Mouse (Mus musculus) C2C12 (cell line): ENCODE data around the gene Ptbp2. TPM values are rescaled to one million over a fixed set of nuclear protein-coding genes. Genes with fewer than 3 reads are reported as not detected.

Source experiments
- H3K27me3 ChIP-seq: one replicate; pipeline ENCODE4 v1.6.1; 2011; ENCODE audit not compliant: control insufficient read depth, insufficient read depth, insufficient read length
- H3K36me3 ChIP-seq: one replicate; pipeline ENCODE4 v1.6.1; 2011; ENCODE audit not compliant: control insufficient read depth, insufficient read depth
- H3K4me3 ChIP-seq: one replicate; pipeline ENCODE4 v1.5.1; 2011; ENCODE audit warnings: mild to moderate bottlenecking, control low read depth; ENCODE audit not compliant: poor library complexity, insufficient read depth, severe bottlenecking
- H3K79me2 ChIP-seq: one replicate; pipeline ENCODE4 v1.6.1; 2011; ENCODE audit not compliant: control insufficient read depth, insufficient read depth
- H3K79me3 ChIP-seq: one replicate; pipeline ENCODE4 v1.6.1; 2011; ENCODE audit warnings: low read depth, control low read depth
- H3ac ChIP-seq: one replicate; pipeline ENCODE3; 2011; ENCODE audit warnings: low read depth; ENCODE audit not compliant: control insufficient read depth, insufficient read length
- CEBPB ChIP-seq: IDR thresholded peaks from one replicate; pipeline ENCODE4 v1.6.1; 2011; ENCODE audit warnings: low read depth, mild to moderate bottlenecking, control low read depth, moderate library complexity
- CTCF ChIP-seq: IDR thresholded peaks from one replicate; pipeline ENCODE4 v1.5.1; 2011; ENCODE audit not compliant: control insufficient read depth, insufficient read depth, insufficient read length
- FOSL1 ChIP-seq: IDR thresholded peaks from one replicate; pipeline ENCODE4 v1.8.0; 2011; ENCODE audit warnings: mild to moderate bottlenecking, low read length; ENCODE audit not compliant: poor library complexity, insufficient read depth, severe bottlenecking
- MAX ChIP-seq: IDR thresholded peaks from one replicate; pipeline ENCODE4 v1.6.1; 2011; ENCODE audit warnings: mild to moderate bottlenecking, control low read depth
- MYOD1 ChIP-seq: IDR thresholded peaks from one replicate; pipeline ENCODE4 v1.6.1; 2011; ENCODE audit warnings: low read depth; ENCODE audit not compliant: control insufficient read depth, insufficient read length
- MYOG ChIP-seq: IDR thresholded peaks from one replicate; pipeline ENCODE4 v1.6.1; 2011; ENCODE audit not compliant: control insufficient read depth, insufficient read length; ENCODE audit errors: extremely low read depth
- USF1 ChIP-seq: IDR thresholded peaks from one replicate; pipeline ENCODE4 v1.6.1; 2011; ENCODE audit warnings: low read depth, mild to moderate bottlenecking, control low read depth, moderate library complexity
- long read RNA-seq, 2 experiments: library from polyadenylated mRNA; unstranded; transcript quantifications; one replicate each; pipeline ENCODE4 v2.0.0; 2019 to 2020
- polyA plus RNA-seq: library from polyadenylated mRNA; unstranded; fragments of >200 nt; fragmentation: generic; extraction: Trizol; gene quantifications from one replicate; pipeline ENCODE4 v1.2.1, GENCODE M21; 2012; ENCODE audit warnings: missing spikeins

Ptbp2 gene
- 11.8 TPM for polyA plus RNA-seq
- long read RNA-seq, experiment 1, partial matches to known transcripts = 2 of 16 reads
- long read RNA-seq, experiment 1, other reads (novel, unspliced or antisense) = 6 of 16 reads
- long read RNA-seq, experiment 2, transcript Ptbp2-213 (14 exons, 3,777 nt) = minor isoform, 79 of 251 reads
- long read RNA-seq, experiment 2, transcript Ptbp2-201 (14 exons, 3,364 nt) = major isoform, 90 of 251 reads
- long read RNA-seq, experiment 2, partial matches to known transcripts = 5 of 251 reads
- long read RNA-seq, experiment 2, other reads (novel, unspliced or antisense) = 76 of 251 reads

GRCm38 (mm10) chr3:119784366-119784765, at the start of gene Ptbp2:
Ptbp2 (minus strand) TSS chr3:119784466.
- Histone ChIP-seq H3K27me3 (no peaks in the 10 kb centered on the region), H3K79me2 (peaks cover 34% of the 10 kb centered on the region), H3ac (peak within 1 kb of the TSS; percentile 96), H3K4me3 (peak within 1 kb of the TSS; percentile 63), H3K36me3 (peaks cover 9% of the 10 kb centered on the region), H3K79me3 (peaks cover 26% of the 10 kb centered on the region)
- no peak for TF ChIP-seq USF1

GRCm38 (mm10) chr3:119814678-119815077, 30.4 kb upstream of the Ptbp2 start:
- no peaks in the 10 kb centered on the region for H3K36me3 ChIP-seq
- no peaks in the 10 kb centered on the region for H3K79me2 ChIP-seq
- H3K4me3 ChIP-seq = no peak overlapping the region
- TF ChIP-seq MYOG (no peak), MYOD1 (no peak), USF1 (no peak), FOSL1 (no peak), MAX (no peak), CTCF (no peak), CEBPB (no peak)
- no peaks in the 10 kb centered on the region for H3K27me3 ChIP-seq
- no peaks in the 10 kb centered on the region for H3K79me3 ChIP-seq
- H3ac ChIP-seq = no peak overlapping the region

- Histone ChIP-seq H3K79me2 (no peaks in the 10 kb centered on the region), H3K36me3 (no peaks in the 10 kb centered on the region), H3ac (no peak overlapping the region), H3K27me3 (no peaks in the 10 kb centered on the region), H3K79me3 (no peaks in the 10 kb centered on the region), H3K4me3 (no peak overlapping the region)
- TF ChIP-seq FOSL1 = no peak
- TF ChIP-seq CTCF = no peak
- no peak for TF ChIP-seq MAX
- TF ChIP-seq MYOG = no peak
- no peak for TF ChIP-seq MYOD1
- no peak for TF ChIP-seq CEBPB
- no peak for TF ChIP-seq USF1
Observed at GRCm38 (mm10) chr3:119806123-119806522, 21.9 kb upstream of the Ptbp2 start.

- Histone ChIP-seq H3K79me2 (no peaks in the 10 kb centered on the region), H3K36me3 (no peaks in the 10 kb centered on the region), H3ac (no peak overlapping the region), H3K79me3 (no peaks in the 10 kb centered on the region), H3K4me3 (no peak overlapping the region), H3K27me3 (no peaks in the 10 kb centered on the region)
- TF ChIP-seq MYOG = no peak
- no peak for TF ChIP-seq USF1
Observed at GRCm38 (mm10) chr3:119794677-119795365, 10.6 kb upstream of the Ptbp2 start.

GRCm38 (mm10) chr3:119782946-119783701, 1.1 kb downstream of the Ptbp2 start:
- Histone ChIP-seq H3ac (peak overlapping the region; percentile 96), H3K79me3 (peaks cover 39% of the 10 kb centered on the region), H3K27me3 (no peaks in the 10 kb centered on the region), H3K36me3 (peaks cover 20% of the 10 kb centered on the region), H3K4me3 (peak overlapping the region; percentile 63), H3K79me2 (peaks cover 47% of the 10 kb centered on the region)
- TF ChIP-seq CEBPB (no peak), USF1 (no peak), MYOD1 (no peak), MYOG (no peak)
